Mouse (Mus musculus): Measurements from ENCODE around the gene Jam3. TPM values are rescaled to one million over a fixed set of nuclear protein-coding genes. Genes with fewer than 3 reads are reported as not detected.

Jam3 gene
- total and polyA plus RNA-seq, 3 experiments: 0.17 to 2.0 (median 0.72) TPM

DNA sequence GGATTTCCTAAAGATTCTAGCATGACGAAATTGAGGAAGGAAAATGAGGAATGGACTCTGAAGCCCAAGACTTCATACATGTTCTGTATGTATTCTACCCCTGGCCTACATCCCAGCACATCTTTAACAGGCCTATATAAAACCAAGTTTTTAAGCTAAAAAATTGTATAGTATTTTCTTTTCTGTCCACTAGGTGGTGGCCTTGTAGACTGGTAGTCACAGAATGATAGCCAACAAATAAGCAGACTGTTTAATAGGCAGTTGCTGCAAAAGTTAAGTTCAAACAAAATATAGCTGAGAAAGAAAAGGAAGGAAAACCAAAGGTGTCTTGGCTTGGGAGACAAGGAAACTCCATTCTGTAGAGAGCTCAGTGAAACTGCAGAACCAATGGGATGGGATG is 80.5 kb downstream of the Jam3 start:
- Histone ChIP-seq H3K9me3 (replicated peaks; ENCODE audit: low read length) (peaks cover 6% of the 10 kb centered on the region), H3K9ac (ENCODE audit: insufficient read depth, low read depth) (no peak overlapping the region), H3K4me1 (ENCODE audit: control insufficient read depth in 1 of 2, insufficient read depth in 2 of 2) (peaks cover 3 to 10% of the 10 kb centered on the region in 2 experiments; a peak in 3 of 4 replicates), H3K36me3 (replicated peaks in 1 of 2; ENCODE audit: control insufficient read depth in 1 of 2, insufficient read depth in 1 of 2, low read length in 1 of 2) (peaks cover 50 to 94% of the 10 kb centered on the region in 2 experiments), H3K79me2 (replicated peaks; ENCODE audit: control insufficient read depth, extremely low read depth, insufficient read depth, poor library complexity, severe bottlenecking) (no peaks in the 10 kb centered on the region), H3K4me3 (replicated peaks in 1 of 3; ENCODE audit: low read depth in 2 of 3, low read length in 2 of 3, poor library complexity in 1 of 3) (no peak overlapping the region), H3K27me3 (replicated peaks) (no peaks in the 10 kb centered on the region), H3K27ac (ENCODE audit: insufficient read depth, low read depth) (no peak overlapping the region), H3K4me2 (ENCODE audit: insufficient read depth, low read depth, poor library complexity, severe bottlenecking) (no peak overlapping the region)
- no peak for DNase-seq (ENCODE audit: extremely low read depth)
- in situ Hi-C loops (cut with MboI; ENCODE audit: low pct_ligation_motif_present, low pct_unique_long_range_greater_than_20kb, low sequenced_read_pairs): no loop called here
- TF ChIP-seq RAD21 (IDR thresholded peaks at IDR 0.05; ENCODE audit: low read depth, low read length) (peak; percentile 16), MAFK (IDR thresholded peaks at IDR 0.05; ENCODE audit: insufficient replicate concordance, low read length) (no peak), CTCF (conservative IDR thresholded peaks at IDR 0.05 in 1 of 2, IDR thresholded peaks at IDR 0.05 in 1 of 2; ENCODE audit: low read depth in 2 of 2, low read length in 2 of 2) (peak in 1 of 2 experiments; percentile 54; a peak in 2 of 4 replicates), SMC3 (IDR thresholded peaks at IDR 0.05; ENCODE audit: low read depth, low read length) (peak; percentile 19; the same call in 1 of the 2 replicates), ZMIZ1 (IDR thresholded peaks at IDR 0.05; ENCODE audit: low read depth, low read length) (no peak)
- dilution Hi-C loops (cut with MboI; ENCODE audit: extremely low pct_ligation_motif_present, extremely low pct_unique_long_range_greater_than_20kb, low sequenced_read_pairs): no loop called here

DNA sequence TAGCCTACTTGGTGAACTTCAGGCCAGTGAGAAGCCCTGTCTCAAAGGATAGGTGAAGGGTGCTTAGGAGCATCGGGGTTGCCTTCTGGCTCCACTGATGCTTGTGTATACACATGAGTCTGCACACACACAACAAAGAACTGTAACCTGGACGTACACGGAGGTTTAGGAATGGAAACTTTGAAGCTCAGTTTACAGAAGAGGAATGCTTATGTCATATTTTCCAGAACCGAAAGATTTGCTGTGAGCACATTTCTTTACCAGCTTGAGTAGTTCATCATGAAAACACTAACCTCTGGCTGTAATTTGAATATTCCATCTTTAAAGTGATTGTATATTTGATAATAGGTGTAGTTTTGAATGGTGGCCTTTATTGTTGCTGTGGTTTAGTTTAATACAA is 84.3 kb downstream of the Jam3 start:
- Histone ChIP-seq H3K4me3 (replicated peaks in 1 of 3; ENCODE audit: low read depth in 2 of 3, low read length in 2 of 3, poor library complexity in 1 of 3) (no peak overlapping the region), H3K9ac (ENCODE audit: insufficient read depth, low read depth) (no peak overlapping the region), H3K27ac (ENCODE audit: insufficient read depth, low read depth) (peak overlapping the region; percentile 56), H3K27me3 (replicated peaks) (no peaks in the 10 kb centered on the region), H3K4me2 (ENCODE audit: insufficient read depth, low read depth, poor library complexity, severe bottlenecking) (no peak overlapping the region), H3K36me3 (replicated peaks in 1 of 2; ENCODE audit: control insufficient read depth in 1 of 2, insufficient read depth in 1 of 2, low read length in 1 of 2) (peaks cover 63 to 95% of the 10 kb centered on the region in 2 experiments), H3K9me3 (replicated peaks; ENCODE audit: low read length) (peaks cover 7% of the 10 kb centered on the region), H3K79me2 (replicated peaks; ENCODE audit: control insufficient read depth, extremely low read depth, insufficient read depth, poor library complexity, severe bottlenecking) (no peaks in the 10 kb centered on the region), H3K4me1 (ENCODE audit: control insufficient read depth in 1 of 2, insufficient read depth in 2 of 2) (peaks cover 3 to 10% of the 10 kb centered on the region in 2 experiments; a peak in 3 of 4 replicates)
- dilution Hi-C loops (cut with MboI; ENCODE audit: extremely low pct_ligation_motif_present, extremely low pct_unique_long_range_greater_than_20kb, low sequenced_read_pairs) (no loop called here), in situ Hi-C loops (cut with MboI; ENCODE audit: low pct_ligation_motif_present, low pct_unique_long_range_greater_than_20kb, low sequenced_read_pairs) (no loop called here)
- DNase-seq (ENCODE audit: extremely low read depth): peak; percentile 58
- TF ChIP-seq EP300 (IDR thresholded peaks at IDR 0.05; ENCODE audit: low read length) (peak; percentile 92), ELF1 (IDR thresholded peaks at IDR 0.05; ENCODE audit: low read depth, low read length) (no peak), BHLHE40 (IDR thresholded peaks at IDR 0.05; ENCODE audit: low read depth, low read length) (0 out of 2 replicates have a peak, but pooled peaks have one; percentile 18), POLR2AphosphoS2 (IDR thresholded peaks at IDR 0.05; ENCODE audit: low read depth, low read length) (no peak), NRF1 (IDR thresholded peaks at IDR 0.05; ENCODE audit: low read depth, low read length) (no peak), TCF12 (IDR thresholded peaks at IDR 0.05; ENCODE audit: low read depth, low read length) (peak; percentile 31; the same call in 1 of the 2 replicates), MAFK (IDR thresholded peaks at IDR 0.05; ENCODE audit: insufficient replicate concordance, low read length) (peak; percentile 35; the same call in 1 of the 2 replicates), JUN (IDR thresholded peaks at IDR 0.05; ENCODE audit: insufficient read depth, low read depth, low read length) (peak; percentile 99), MYC (IDR thresholded peaks at IDR 0.05; ENCODE audit: low read depth, low read length) (peak; percentile 79), IRF4 (IDR thresholded peaks at IDR 0.05; ENCODE audit: low read depth, low read length) (peak; percentile 64; the same call in 1 of the 2 replicates), RAD21 (IDR thresholded peaks at IDR 0.05; ENCODE audit: low read depth, low read length) (no peak), UBTF (IDR thresholded peaks at IDR 0.05; ENCODE audit: low read depth, low read length) (no peak), ETS1 (conservative IDR thresholded peaks at IDR 0.05; ENCODE audit: low read depth, low read length) (peak; percentile 77), JUND (conservative IDR thresholded peaks at IDR 0.05; ENCODE audit: low read depth, low read length) (peak; percentile 98), MEF2A (IDR thresholded peaks at IDR 0.05; ENCODE audit: borderline replicate concordance, low read depth, low read length) (peak; percentile 99), E2F4 (IDR thresholded peaks at IDR 0.05; ENCODE audit: insufficient replicate concordance, low read depth, low read length) (no peak), ZNF384 (IDR thresholded peaks at IDR 0.05; ENCODE audit: low read depth, low read length) (no peak)

Data from CH12.LX (cell line).